Mouse (Mus musculus) lung, postnatal 0 days (tissue): ENCODE measurements around the gene Polr3gl.

ENCODE experiments used
- CTCF ChIP-seq: IDR thresholded peaks from 2 replicates; pipeline ENCODE4 v1.5.1; 2016; ENCODE audit warnings: antibody characterized with exemption, mild to moderate bottlenecking
- EP300 ChIP-seq: IDR thresholded peaks from 2 replicates; pipeline ENCODE4 v1.6.1; 2016; ENCODE audit warnings: antibody characterized with exemption, mild to moderate bottlenecking, control low read depth

DNA sequence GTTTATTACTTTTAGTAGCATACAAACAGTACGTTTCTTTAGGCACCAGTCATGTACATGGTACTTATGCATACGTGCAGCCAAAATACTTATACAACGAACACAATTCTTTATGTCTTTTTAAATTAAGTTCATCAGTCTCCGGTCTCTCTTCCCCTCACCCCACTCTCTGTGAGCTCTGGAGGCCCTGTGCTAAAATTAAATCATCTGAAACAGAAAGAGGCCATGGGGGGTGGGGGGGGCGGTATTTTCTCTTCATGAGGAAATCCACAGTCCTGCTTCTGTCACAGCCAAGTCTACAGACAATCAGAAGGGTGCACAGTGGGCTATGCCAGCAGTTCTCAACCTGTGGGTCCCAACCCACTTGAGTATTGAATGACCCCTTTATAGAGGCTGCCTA, 44.6 kb downstream of the Polr3gl start:
- TF ChIP-seq CTCF: no peak
- TF ChIP-seq EP300: no peak
